Mouse (Mus musculus) T-cell, adult 2 months (primary cell): ENCODE data around the gene F5.
A peak's percentile ranks its signal among the peaks of the same experiment; 100 is the strongest.

Experiments
- DNase-seq: peaks from one replicate; pipeline ENCODE4 v3.0.0; 2022; ENCODE audit warnings: low spot score

The F5 gene

GRCm38 (mm10) chr1:164235078-164235477, 83.4 kb downstream of the F5 start:
- DNase-seq = no peak

- DNase-seq = no peak
These were observed 84.4 kb downstream of the F5 start for GRCm38 (mm10) chr1:164236078-164236477.

DNA sequence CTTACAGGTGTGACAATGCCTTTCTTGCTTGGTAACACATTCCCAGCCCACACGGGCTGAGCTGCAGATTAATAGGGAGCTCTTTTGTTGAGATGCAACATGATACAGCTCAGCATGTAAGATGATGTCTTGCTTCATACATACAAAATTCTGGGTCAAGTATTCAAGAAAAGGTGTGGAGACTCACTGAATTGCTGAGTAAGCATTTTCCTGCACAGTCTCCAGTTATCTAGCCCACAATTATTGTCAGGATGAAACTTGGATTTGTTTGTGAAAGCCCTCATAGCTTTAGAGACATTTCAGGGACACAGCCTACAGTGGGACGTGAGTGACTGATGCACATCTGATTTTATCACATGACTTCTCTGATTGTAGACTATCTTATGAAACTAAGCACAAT, 89.9 kb downstream of the F5 start:
- no peak for DNase-seq

- no peak for DNase-seq
These were observed 91.2 kb downstream of the F5 start for GRCm38 (mm10) chr1:164242809-164243208.

- no peak for DNase-seq
These were observed 95.8 kb downstream of the F5 start for GRCm38 (mm10) chr1:164247442-164247841.

GRCm38 (mm10) chr1:164247971-164248370, 96.3 kb downstream of the F5 start:
- DNase-seq = no peak

DNA sequence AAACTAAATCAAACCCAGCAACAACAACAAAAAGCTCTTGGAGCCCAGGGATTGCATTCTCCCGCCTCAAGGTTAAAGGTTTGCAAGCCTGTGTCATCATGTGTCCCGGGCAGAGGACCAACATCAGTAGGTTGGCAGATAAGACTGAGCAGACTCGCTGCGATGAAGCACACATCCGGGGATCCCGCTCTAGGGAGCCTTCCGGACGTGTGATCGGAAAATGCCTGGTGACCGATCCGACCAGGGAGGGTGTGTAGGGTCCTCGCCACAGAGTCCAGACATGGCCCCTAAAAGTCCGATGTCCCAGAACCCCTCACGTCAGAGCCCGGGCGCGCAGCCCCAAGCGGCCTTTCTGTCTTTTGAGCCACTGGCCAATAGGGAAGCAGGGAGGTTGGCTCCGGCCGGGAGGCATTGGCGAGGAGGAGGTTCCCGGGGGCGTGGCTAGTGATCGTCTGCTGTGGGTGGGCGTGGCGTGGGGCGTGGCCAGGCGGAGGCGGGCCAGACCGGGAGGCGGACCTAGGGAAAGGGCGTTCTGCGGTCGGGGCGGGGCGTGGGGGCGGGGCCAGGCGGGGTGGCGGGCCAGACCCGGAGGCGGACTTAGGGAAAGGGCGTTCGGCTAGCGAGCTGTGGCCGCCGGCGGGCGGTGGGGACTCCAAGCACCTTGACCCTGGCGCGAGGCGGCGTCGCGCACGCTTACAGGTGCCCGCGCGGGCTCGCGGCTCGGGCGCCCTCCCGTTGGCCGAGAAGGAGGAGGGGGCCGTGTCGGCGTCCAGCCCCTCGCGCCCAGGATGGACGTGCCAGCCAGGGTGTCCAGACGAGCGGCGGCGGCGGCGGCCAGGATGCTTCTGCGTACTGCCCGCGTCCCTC, 97.1 kb downstream of the F5 start, which contains the start of gene Slc19a2:
Gene Slc19a2 (plus strand): TSS at position 582 of the 867 bp plus-strand sequence.
- DNase-seq = peak; percentile 94

DNA sequence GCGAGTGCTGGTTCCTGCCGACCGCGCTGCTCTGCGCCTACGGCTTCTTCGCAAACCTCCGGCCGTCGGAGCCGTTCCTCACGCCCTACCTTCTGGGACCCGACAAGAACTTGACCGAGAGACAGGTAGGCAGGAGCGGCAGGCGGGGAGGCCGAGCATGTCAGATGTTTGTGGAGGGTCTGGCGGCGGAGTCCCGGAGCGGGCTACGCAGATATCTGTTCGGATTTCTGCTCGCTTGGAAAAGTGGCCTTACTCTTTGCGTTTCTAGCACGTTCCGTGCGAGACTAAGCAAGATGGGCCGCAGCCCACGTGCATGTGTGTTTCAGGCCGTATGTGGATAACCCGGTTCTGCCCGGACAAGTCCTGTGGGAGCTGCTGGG, 97.7 kb downstream of the F5 start:
- no peak for DNase-seq

GRCm38 (mm10) chr1:164250391-164251150, 98.9 kb downstream of the F5 start:
- no peak for DNase-seq

DNA sequence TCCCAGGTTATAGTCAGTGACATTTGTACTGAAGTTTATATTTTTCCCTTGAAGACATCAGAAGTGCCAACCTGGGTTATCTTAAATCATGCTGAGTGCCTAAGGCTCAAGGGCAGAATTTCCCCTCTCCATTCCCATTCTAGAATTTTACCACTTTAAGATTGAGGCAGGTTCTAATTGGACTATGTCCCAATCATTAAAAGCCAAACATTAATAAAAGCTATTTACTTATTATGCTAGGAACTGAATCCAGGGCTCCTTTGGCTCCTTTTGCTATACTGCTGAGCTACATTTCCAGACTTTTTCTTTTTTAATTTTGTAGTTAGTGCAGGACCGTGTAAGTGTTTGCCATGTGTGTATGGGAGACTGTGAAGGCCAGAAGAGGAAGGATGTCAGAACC, 99.8 kb downstream of the F5 start:
- no peak for DNase-seq

- DNase-seq = no peak
These were observed 100.9 kb downstream of the F5 start for GRCm38 (mm10) chr1:164252551-164252950.

DNA sequence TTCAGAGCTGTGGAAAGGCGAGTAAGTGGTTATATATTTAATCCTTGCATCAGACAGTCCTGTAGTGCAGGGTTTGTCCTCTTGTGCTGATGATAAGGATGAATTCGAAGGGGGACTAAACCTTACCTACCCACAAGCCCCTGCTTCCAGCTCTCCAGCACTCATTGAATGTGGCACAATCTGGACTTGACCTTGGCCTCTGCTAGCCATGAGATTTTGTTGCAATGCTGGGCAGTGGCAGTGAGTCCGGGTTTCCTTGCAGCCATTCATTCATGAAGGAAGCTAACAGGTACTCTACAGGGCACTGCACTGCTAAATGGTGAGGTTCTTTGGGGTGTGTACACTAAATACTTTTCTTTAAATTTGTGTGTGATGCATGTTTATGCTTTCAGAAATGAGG, 103.2 kb downstream of the F5 start:
- DNase-seq = no peak

GRCm38 (mm10) chr1:164260171-164261028, 108.8 kb downstream of the F5 start:
- DNase-seq = no peak

GRCm38 (mm10) chr1:164261553-164261952, 109.9 kb downstream of the F5 start:
- DNase-seq = no peak
